Mouse (Mus musculus) forebrain, embryonic 12.5 days (tissue): ENCODE results near the gene Nol4l. TPM values are rescaled to one million over a fixed set of nuclear protein-coding genes. Genes with fewer than 3 reads are reported as not detected.

ENCODE experiments used
- ATAC-seq: fragments of 200-750 bp; cut with Nextera tagmentation; 2 replicates; pipeline ENCODE4 v1.8.0; 2017; ENCODE audit warnings: moderate TSS enrichment; ENCODE audit not compliant: low FRiP score
- H3K27ac ChIP-seq: fragments of 300-500 bp; sonication (generic); 2 replicates; pipeline ENCODE4 v1.5.1; 2016; ENCODE audit warnings: mild to moderate bottlenecking
- H3K27me3 ChIP-seq: fragments of 300-500 bp; sonication (generic); 2 replicates; pipeline ENCODE4 v1.6.1; 2016; ENCODE audit warnings: mild to moderate bottlenecking
- H3K36me3 ChIP-seq: fragments of 300-500 bp; sonication (generic); replicated peaks from 2 replicates; pipeline ENCODE4 v1.6.1; 2016; ENCODE audit warnings: mild to moderate bottlenecking
- H3K4me1 ChIP-seq: fragments of 300-500 bp; sonication (generic); 2 replicates; pipeline ENCODE4 v1.6.1; 2016
- H3K4me2 ChIP-seq: fragments of 300-500 bp; sonication (generic); 2 replicates; pipeline ENCODE4 v1.6.1; 2016; ENCODE audit warnings: mild to moderate bottlenecking, moderate library complexity
- H3K4me3 ChIP-seq: fragments of 300-500 bp; sonication (generic); replicated peaks from 2 replicates; pipeline ENCODE4 v1.5.1; 2016; ENCODE audit warnings: mild to moderate bottlenecking
- H3K9ac ChIP-seq: fragments of 300-500 bp; sonication (generic); 2 replicates; pipeline ENCODE4 v1.6.1; 2016; ENCODE audit warnings: mild to moderate bottlenecking
- H3K9me3 ChIP-seq: fragments of 300-500 bp; sonication (generic); 2 replicates; pipeline ENCODE4 v1.6.1; 2016
- WGBS: fragments of 180-500 bp; shearing (Covaris S2); methylation state at CpG from one replicate; pipeline ENCODE4 v1.1.7; 2016; 5-methylcytosine and 5-hydroxymethylcytosine counted together
- polyA plus RNA-seq: library from polyadenylated mRNA; unstranded; fragments of >200 nt; fragmentation: Nextera tagmentation; extraction: Ambion mirVana; gene quantifications from 2 replicates; pipeline ENCODE4 v1.2.1, GENCODE M21; 2016

Nol4l gene
- polyA plus RNA-seq, 1 experiment from 2014 or later, result 31.4 TPM

DNA sequence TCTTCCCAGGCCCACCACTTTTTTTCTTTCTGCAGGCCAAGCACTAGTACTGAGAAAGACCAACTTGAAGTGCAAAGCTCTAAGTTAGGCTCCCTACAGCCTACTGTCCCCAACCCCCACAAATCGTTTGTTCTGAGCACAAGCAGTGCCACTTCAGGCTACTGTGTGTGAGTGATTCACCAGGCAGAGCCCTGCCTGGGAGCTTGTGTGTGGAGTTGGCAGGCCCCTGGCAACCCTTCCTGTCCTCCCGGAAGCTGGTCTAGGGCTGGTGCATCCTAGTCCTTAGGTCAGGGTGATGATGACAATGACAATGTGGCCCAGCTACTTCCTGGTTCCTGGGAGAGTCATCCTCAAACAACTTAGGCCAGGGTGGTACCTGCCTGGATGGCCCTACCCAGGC, 101.3 kb downstream of the Nol4l start:
- H3K36me3 ChIP-seq, result peaks cover 66% of the 10 kb centered on the region
- H3K9ac ChIP-seq, result no peak overlapping the region
- 70% methylated on average over 2 of the region's 2 CpGs for WGBS
- no peaks in the 10 kb centered on the region for H3K27me3 ChIP-seq
- ATAC-seq, result no peak
- no peak overlapping the region for H3K4me3 ChIP-seq
- peaks cover 50% of the 10 kb centered on the region for H3K4me1 ChIP-seq
- no peak overlapping the region for H3K4me2 ChIP-seq
- H3K27ac ChIP-seq, result no peak overlapping the region
- no peaks in the 10 kb centered on the region for H3K9me3 ChIP-seq

DNA sequence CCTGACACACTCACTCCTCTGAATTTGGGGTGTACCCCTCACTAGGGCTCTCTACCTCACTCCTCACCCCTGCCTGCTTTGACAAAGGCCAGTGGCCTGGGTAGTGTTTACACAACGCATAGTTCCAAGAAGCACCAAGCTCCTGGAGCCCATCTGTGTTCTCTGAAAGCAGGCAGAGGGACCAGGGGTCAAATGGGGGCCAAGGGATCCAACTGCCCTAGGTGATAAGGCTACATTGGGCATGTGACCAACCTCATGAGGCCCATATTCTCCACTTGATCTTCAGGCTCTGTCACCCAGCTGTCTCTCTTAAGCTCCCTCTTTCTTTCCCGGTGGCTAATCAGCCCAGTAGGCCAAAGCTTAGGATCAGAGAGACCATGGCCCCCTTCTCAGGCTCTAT, 102.8 kb downstream of the Nol4l start:
- no peaks in the 10 kb centered on the region for H3K9me3 ChIP-seq
- WGBS, result 36% methylated on average over 2 of the region's 2 CpGs
- peak overlapping the region; percentile 94 for H3K27ac ChIP-seq
- peaks cover 57% of the 10 kb centered on the region for H3K36me3 ChIP-seq
- H3K4me1 ChIP-seq, result peaks cover 54% of the 10 kb centered on the region
- no peak overlapping the region for H3K4me2 ChIP-seq
- no peaks in the 10 kb centered on the region for H3K27me3 ChIP-seq
- no peak overlapping the region for H3K4me3 ChIP-seq
- H3K9ac ChIP-seq, result no peak overlapping the region
- no peak for ATAC-seq

DNA sequence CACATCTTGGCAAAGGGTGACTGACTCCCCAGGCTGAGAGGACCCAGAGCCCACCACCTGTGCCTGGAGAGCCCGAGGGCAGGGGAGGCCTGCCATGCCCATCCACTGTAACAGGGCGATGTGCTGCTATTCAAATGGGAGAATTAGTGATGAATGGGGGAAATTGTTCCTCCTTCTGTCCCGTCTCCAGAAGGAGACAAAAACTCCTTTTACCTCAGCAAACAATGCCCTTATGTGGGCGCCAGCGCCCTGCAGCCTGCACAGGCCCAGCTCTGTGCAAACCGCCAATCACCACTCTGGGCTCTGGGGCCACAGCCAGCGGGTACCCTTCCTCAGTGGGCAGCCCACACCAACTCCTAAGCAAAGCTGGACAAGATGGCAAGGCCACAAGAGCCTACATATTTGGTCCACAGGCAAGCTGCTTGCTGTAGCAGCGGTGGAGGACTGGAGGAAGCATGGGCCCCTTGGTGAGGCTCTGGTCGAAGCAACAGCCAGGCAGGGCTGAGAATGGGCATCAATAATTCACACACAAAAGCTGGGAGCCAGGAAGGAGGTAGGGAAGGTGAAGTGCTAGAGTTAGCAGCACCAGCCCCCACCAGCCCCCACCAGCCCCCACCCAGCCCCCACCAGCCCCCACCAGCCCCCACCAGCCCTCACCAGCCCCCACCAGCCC, 103.6 kb downstream of the Nol4l start:
- H3K4me1 ChIP-seq, result peaks cover 59% of the 10 kb centered on the region

DNA sequence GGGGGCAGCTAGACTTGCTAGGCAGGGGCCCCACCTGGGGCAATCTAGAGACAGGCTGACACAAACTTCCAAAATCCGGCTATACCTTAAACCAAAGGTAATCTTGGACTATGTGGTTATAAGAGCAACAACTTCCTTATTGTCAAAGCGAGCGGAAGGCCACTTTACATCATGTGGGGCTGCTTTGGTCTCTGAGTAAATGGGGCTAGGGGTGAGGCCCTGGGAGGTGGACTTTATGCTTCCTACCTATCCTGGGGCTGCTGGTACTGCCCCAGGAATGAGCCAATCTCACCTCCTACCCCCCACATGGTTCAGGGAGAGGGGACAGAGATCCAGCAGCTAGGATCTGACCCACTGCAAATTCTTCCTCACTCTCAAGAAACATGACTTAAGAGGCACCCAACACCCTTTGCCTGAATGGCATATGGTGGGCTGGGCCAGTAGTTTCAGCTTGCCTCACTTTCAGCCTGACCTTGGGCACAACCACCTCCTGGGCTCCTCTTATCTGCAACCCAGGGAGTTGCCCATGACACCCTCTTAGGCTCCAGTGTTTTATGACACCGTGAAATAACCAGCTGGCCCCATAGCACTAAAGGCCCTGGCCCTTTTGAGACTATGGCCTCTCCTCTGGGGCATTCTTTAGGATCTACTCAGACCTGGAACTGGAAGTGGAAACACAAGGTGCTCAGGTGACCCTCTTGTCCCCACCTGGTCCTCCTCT, 104.5 kb downstream of the Nol4l start:
- Histone ChIP-seq H3K9me3 (no peaks in the 10 kb centered on the region), H3K4me1 (peaks cover 61% of the 10 kb centered on the region), H3K36me3 (peaks cover 45% of the 10 kb centered on the region), H3K4me2 (no peak overlapping the region), H3K9ac (no peak overlapping the region), H3K27me3 (no peaks in the 10 kb centered on the region), H3K27ac (peak overlapping the region; percentile 94), H3K4me3 (no peak overlapping the region)
- no peak for ATAC-seq
- 92% methylated on average over 4 of the region's 4 CpGs for WGBS

More for the DNA sequence above, 103.6 kb downstream of the Nol4l start:
- Histone ChIP-seq H3K9ac (peak overlapping the region; percentile 36), H3K27me3 (no peaks in the 10 kb centered on the region), H3K9me3 (no peaks in the 10 kb centered on the region), H3K27ac (peak overlapping the region; percentile 94), H3K4me3 (no peak overlapping the region), H3K36me3 (peaks cover 49% of the 10 kb centered on the region), H3K4me2 (peak overlapping the region; percentile 33)
- ATAC-seq, result peak; percentile 74
- WGBS, result 12% methylated on average over 9 of the region's 9 CpGs

DNA sequence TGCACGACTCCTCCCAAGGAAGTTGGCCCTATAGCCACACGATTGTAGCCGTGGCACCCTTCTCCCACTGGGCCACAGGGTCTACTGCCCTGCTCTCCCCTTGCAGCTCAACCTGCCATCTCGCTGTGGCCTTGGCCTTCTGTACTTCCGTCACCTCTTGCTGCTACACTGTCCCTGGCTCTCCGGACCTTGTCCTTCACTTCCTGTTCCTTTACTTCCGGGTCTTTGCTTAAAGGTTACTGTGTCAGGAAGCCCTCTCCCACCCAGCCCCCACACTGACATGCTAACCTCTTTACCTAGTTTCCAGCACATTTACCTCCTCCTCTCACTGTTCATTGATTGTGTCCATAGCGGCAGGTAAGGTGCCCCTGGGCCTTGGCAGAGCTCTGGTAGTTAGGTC, 105.2 kb downstream of the Nol4l start:
- H3K4me3 ChIP-seq, result no peak overlapping the region
- no peak overlapping the region for H3K9ac ChIP-seq
- peaks cover 46% of the 10 kb centered on the region for H3K36me3 ChIP-seq
- H3K27ac ChIP-seq, result 0 out of 2 replicates have a peak overlapping the region, but pooled peaks have one; percentile 9
- H3K9me3 ChIP-seq, result no peaks in the 10 kb centered on the region
- H3K4me1 ChIP-seq, result peaks cover 61% of the 10 kb centered on the region
- ATAC-seq, result no peak
- H3K27me3 ChIP-seq, result no peaks in the 10 kb centered on the region
- 89% methylated on average over 8 of the region's 8 CpGs for WGBS
- no peak overlapping the region for H3K4me2 ChIP-seq

DNA sequence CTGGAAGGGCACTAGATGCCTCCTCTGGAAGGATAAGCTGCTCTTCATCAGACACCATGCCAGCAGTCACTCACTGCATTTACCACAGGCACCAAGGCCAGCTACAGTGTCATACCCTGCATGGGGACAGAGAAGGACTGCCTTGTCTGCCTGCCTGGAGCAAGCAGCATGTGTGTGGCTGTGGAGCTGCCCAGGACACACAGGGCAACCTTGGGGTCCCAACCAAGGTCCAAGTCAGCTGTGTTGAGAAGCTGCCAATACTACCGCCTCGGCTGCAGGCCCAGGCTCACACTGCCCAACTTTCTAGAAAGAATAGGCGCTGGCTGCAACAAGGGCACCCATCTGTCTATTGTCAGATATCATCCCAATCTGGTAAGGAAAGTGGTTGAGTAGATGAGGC, 106.7 kb downstream of the Nol4l start:
- Histone ChIP-seq H3K4me2 (no peak overlapping the region), H3K4me3 (no peak overlapping the region), H3K36me3 (peaks cover 47% of the 10 kb centered on the region), H3K27ac (0 out of 2 replicates have a peak overlapping the region, but pooled peaks have one; percentile 42), H3K27me3 (no peaks in the 10 kb centered on the region), H3K9ac (no peak overlapping the region), H3K9me3 (no peaks in the 10 kb centered on the region), H3K4me1 (peaks cover 61% of the 10 kb centered on the region)
- WGBS, result 83% methylated on average over 3 of the region's 3 CpGs
- ATAC-seq, result no peak

DNA sequence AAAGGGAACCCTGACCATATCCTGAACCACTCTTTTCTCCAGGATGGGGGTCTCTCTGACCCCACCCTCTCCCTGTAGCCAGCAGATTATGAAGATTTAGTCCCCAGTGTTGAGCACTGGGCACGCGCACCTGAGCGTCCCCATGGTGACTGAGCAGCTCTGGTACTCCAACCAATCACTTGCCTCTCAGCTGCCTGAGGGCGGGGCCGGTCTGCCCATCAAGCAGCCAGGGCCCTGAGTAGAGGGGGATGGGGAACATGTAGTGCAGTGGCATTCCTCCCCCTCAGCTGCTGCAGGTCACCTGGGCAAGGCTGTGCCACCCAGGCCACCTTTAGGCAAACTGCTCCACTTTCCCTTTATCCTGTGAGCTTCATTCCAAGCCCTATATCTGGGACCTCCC, 107.7 kb downstream of the Nol4l start:
- peak; percentile 85 for ATAC-seq
- H3K27ac ChIP-seq, result peak overlapping the region; percentile 25; the same call in 1 of the 2 replicates
- H3K27me3 ChIP-seq, result no peaks in the 10 kb centered on the region
- H3K4me2 ChIP-seq, result no peak overlapping the region
- H3K4me3 ChIP-seq, result no peak overlapping the region
- peaks cover 58% of the 10 kb centered on the region for H3K36me3 ChIP-seq
- peaks cover 55% of the 10 kb centered on the region for H3K4me1 ChIP-seq
- H3K9ac ChIP-seq, result no peak overlapping the region
- H3K9me3 ChIP-seq, result no peaks in the 10 kb centered on the region
- 3% methylated on average over 5 of the region's 5 CpGs for WGBS

DNA sequence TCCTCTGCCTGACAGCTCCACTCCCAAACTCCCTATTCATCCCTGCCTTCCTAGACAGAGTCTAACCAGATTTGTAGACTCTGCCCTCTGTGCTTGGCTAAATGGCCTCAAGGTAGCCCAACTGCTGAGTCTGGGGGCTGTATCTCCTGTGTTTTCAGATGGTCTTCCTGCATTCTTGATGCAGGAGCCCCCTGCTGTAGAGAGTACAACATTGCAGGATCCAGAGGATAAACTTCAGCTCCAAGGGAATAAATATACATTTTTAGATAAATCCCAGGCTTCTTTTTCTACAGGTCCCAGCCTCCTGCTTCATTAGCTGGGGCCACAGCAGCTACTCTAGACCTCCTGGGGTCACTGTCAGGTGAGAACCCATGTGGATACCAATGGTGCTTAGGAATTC, 108.5 kb downstream of the Nol4l start:
- no peak for ATAC-seq
- Histone ChIP-seq H3K27ac (no peak overlapping the region), H3K27me3 (no peaks in the 10 kb centered on the region), H3K9me3 (no peaks in the 10 kb centered on the region), H3K36me3 (peaks cover 66% of the 10 kb centered on the region), H3K4me3 (no peak overlapping the region), H3K9ac (no peak overlapping the region), H3K4me1 (peaks cover 47% of the 10 kb centered on the region), H3K4me2 (no peak overlapping the region)

DNA sequence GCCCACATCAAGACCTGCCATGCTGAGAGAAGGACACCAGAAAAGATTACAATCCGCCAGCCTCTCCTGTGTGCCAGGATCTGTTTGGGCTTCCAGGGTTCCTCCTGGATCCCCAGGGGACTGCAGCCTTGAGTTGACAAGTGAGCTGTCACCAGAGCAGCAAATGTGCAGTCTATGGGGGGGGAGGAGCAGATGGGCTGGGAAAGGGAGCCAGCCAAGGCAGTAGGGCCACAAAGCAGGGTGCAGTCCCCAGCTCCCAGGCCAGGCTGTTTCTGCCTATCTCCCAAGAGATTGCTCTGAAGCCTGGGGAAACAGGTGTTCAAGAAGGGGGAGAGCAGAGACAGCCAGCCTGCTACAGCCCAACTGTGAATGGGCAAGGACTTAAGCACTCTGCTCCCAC, 111.4 kb downstream of the Nol4l start:
- Histone ChIP-seq H3K27me3 (no peaks in the 10 kb centered on the region), H3K4me2 (no peak overlapping the region), H3K9me3 (no peaks in the 10 kb centered on the region), H3K36me3 (peaks cover 72% of the 10 kb centered on the region), H3K27ac (no peak overlapping the region), H3K9ac (no peak overlapping the region), H3K4me1 (peaks cover 21% of the 10 kb centered on the region), H3K4me3 (no peak overlapping the region)
- ATAC-seq, result no peak
- 90% methylated on average over 1 of the region's 1 CpGs for WGBS

DNA sequence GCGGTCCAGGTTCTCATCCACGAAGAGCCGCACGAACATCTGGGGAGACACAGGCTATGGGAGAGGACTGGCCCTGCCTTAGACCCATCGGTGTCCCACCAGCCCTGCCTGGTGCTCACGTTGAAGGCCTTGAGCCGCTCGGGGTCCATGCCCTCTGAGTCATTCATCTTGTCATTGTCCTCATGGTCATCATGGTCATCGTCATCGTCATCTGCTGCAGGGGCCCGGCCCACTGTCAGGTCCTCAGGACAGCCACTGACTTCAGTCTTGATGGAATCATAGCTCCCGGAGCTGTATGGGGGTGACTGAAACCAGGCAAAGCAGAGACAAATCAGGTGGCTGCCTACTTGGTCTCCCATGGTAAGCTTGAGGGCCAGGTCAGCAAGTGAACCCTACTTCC, 111.9 kb downstream of the Nol4l start:
- no peaks in the 10 kb centered on the region for H3K9me3 ChIP-seq
- no peaks in the 10 kb centered on the region for H3K27me3 ChIP-seq
- WGBS, result 96% methylated on average over 12 of the region's 12 CpGs
- H3K27ac ChIP-seq, result no peak overlapping the region
- H3K9ac ChIP-seq, result no peak overlapping the region
- no peak overlapping the region for H3K4me2 ChIP-seq
- H3K36me3 ChIP-seq, result peaks cover 73% of the 10 kb centered on the region
- ATAC-seq, result no peak
- H3K4me1 ChIP-seq, result peaks cover 16% of the 10 kb centered on the region
- no peak overlapping the region for H3K4me3 ChIP-seq

DNA sequence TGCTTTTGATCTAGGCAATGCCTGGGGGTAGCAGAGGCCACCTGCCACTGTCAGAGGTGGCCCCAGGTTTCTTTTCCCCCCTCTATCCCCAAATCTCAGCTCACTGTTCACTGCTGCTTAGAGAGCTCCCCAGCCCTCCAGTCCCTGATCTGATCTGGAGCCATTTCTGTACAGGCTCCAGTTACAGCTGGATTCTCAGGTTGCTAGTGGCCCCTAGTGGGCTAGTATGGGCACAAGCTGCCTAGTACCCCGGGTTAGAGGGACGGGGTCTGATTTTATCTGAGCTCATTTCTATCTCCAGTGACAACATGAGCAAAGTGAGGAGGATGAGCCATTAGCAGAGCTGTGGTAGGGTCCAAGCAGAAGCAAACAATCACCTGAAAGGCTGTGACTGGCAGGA, 115.2 kb downstream of the Nol4l start:
- Histone ChIP-seq H3K27ac (0 out of 2 replicates have a peak overlapping the region, but pooled peaks have one; percentile 11), H3K9ac (no peak overlapping the region), H3K9me3 (no peaks in the 10 kb centered on the region), H3K4me3 (no peak overlapping the region), H3K27me3 (no peaks in the 10 kb centered on the region), H3K4me2 (no peak overlapping the region), H3K36me3 (peaks cover 93% of the 10 kb centered on the region), H3K4me1 (no peaks in the 10 kb centered on the region)
- WGBS, result 37% methylated on average over 2 of the region's 2 CpGs
- no peak for ATAC-seq

DNA sequence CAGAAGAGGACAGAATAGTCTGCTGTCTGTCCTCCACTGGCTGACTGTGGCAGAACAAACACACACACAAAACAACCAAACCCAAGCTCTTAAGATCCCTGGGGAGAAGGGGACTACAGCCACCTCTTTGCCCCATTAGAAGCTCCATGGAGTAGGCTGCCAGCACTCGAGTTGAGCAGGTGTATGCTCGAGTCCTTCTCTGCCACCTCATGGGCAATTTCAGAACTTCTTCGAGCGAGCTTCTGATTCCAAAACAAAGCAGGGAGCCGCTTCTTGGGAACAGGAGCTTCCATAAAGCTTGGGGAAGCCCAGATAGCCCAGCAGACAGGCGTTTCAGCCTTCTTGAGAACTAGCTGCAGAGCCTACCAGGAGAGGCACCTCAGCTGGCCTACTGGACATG, 117.2 kb downstream of the Nol4l start:
- no peak overlapping the region for H3K27ac ChIP-seq
- H3K4me1 ChIP-seq, result no peaks in the 10 kb centered on the region
- H3K9me3 ChIP-seq, result no peaks in the 10 kb centered on the region
- peaks cover 90% of the 10 kb centered on the region for H3K36me3 ChIP-seq
- no peak overlapping the region for H3K4me3 ChIP-seq
- no peaks in the 10 kb centered on the region for H3K27me3 ChIP-seq
- WGBS, result 67% methylated on average over 6 of the region's 6 CpGs
- no peak overlapping the region for H3K9ac ChIP-seq
- ATAC-seq, result no peak
- no peak overlapping the region for H3K4me2 ChIP-seq

DNA sequence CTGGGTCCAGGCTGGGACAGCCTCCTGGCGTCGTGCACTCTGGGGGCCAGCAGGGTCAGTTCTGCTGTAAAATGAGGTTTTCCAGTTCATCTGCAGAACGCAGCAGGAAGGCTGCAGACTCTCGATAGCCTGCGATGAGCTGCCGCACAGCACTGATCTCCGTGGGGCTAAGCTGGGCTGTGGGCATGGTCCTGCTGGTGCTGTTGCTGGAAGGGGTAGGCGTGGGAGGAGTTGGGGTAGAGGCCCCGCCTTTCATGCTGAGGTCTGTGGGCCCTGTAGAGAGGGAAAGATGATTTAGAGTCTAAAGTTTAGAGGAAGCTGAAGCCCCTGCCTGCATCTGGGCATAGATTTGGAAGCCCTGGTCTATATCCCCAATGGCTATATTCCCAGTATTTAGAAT, 118.2 kb downstream of the Nol4l start:
- WGBS, result 83% methylated on average over 9 of the region's 9 CpGs

More for the DNA sequence above, 118.2 kb downstream of the Nol4l start:
- Histone ChIP-seq H3K36me3 (peaks cover 84% of the 10 kb centered on the region), H3K4me2 (no peak overlapping the region), H3K4me1 (no peaks in the 10 kb centered on the region), H3K4me3 (no peak overlapping the region), H3K9me3 (no peaks in the 10 kb centered on the region), H3K27ac (no peak overlapping the region), H3K27me3 (no peaks in the 10 kb centered on the region), H3K9ac (no peak overlapping the region)
- ATAC-seq, result no peak
